Mouse (Mus musculus) embryonic facial prominence, embryonic 15.5 days (tissue): ENCODE data around the gene Map2k5. TPM values are rescaled to one million over a fixed set of nuclear protein-coding genes. Genes with fewer than 3 reads are reported as not detected.

Experiments
- ATAC-seq: fragments of 200-750 bp; cut with Nextera tagmentation; 2 replicates; pipeline ENCODE4 v1.8.0; 2017; ENCODE audit warnings: low read depth, moderate TSS enrichment; ENCODE audit not compliant: insufficient number of reproducible peaks, low FRiP score, low TSS enrichment
- H3K27ac ChIP-seq: fragments of 300-500 bp; sonication (generic); replicated peaks from 2 replicates; pipeline ENCODE4 v1.5.1; 2015; ENCODE audit warnings: mild to moderate bottlenecking, inconsistent platforms
- H3K27me3 ChIP-seq: fragments of 300-500 bp; sonication (generic); 2 replicates; pipeline ENCODE4 v1.6.1; 2015; ENCODE audit warnings: inconsistent platforms
- H3K36me3 ChIP-seq: fragments of 300-500 bp; sonication (generic); 2 replicates; pipeline ENCODE4 v1.6.1; 2015; ENCODE audit warnings: mild to moderate bottlenecking, inconsistent platforms
- H3K4me1 ChIP-seq: fragments of 300-500 bp; sonication (generic); 2 replicates; pipeline ENCODE4 v1.6.1; 2015; ENCODE audit warnings: inconsistent platforms
- H3K4me2 ChIP-seq: fragments of 300-500 bp; sonication (generic); replicated peaks from 2 replicates; pipeline ENCODE4 v1.6.1; 2015; ENCODE audit warnings: mild to moderate bottlenecking, inconsistent platforms
- H3K4me3 ChIP-seq: fragments of 300-500 bp; sonication (generic); replicated peaks from 2 replicates; pipeline ENCODE4 v1.5.1; 2015; ENCODE audit warnings: mild to moderate bottlenecking, inconsistent platforms
- H3K9ac ChIP-seq: fragments of 300-500 bp; sonication (generic); 2 replicates; pipeline ENCODE4 v1.6.1; 2015; ENCODE audit warnings: inconsistent platforms
- H3K9me3 ChIP-seq: fragments of 300-500 bp; sonication (generic); replicated peaks from 2 replicates; pipeline ENCODE4 v1.6.1; 2016; ENCODE audit warnings: inconsistent platforms
- WGBS: fragments of 180-500 bp; shearing (Covaris S2); methylation state at CpG from one replicate; pipeline ENCODE4 v1.1.7; 2015; 5-methylcytosine and 5-hydroxymethylcytosine counted together
- polyA plus RNA-seq: library from polyadenylated mRNA; unstranded; fragments of >200 nt; fragmentation: Nextera tagmentation; extraction: Ambion mirVana; gene quantifications from 2 replicates; pipeline ENCODE4 v1.2.1, GENCODE M21; 2015

Map2k5 gene
- polyA plus RNA-seq, 1 experiment from 2014 or later: 33.3 TPM

- H3K27ac ChIP-seq: no peak overlapping the region
- H3K9me3 ChIP-seq: no peaks in the 10 kb centered on the region
- no peak overlapping the region for H3K4me2 ChIP-seq
- H3K27me3 ChIP-seq: no peaks in the 10 kb centered on the region
- WGBS: 72% methylated on average over 5 of the region's 5 CpGs
- H3K9ac ChIP-seq: no peak overlapping the region
- H3K4me1 ChIP-seq: 0 out of 2 replicates have a peak, but pooled peaks cover 4% of the 10 kb centered on the region
- H3K4me3 ChIP-seq: no peak overlapping the region
- ATAC-seq: no peak
- H3K36me3 ChIP-seq: no peaks in the 10 kb centered on the region
These were observed 259.3 kb downstream of the Map2k5 start for GRCm38 (mm10) chr9:63118385-63118784.

Other genes starting within 250 kb of the Map2k5 start
- 0.08 TPM in 1 of 2 replicates, not detected in the other for gene Skor1, start 228.9 kb downstream of the Map2k5 start, polyA plus RNA-seq
- gene 2300009A05Rik, start 21.3 kb upstream of the Map2k5 start, polyA plus RNA-seq: 39.3 and 39.6 TPM in 2 replicates
- 0.21 and 0.60 TPM in 2 replicates for gene Iqch, start 224.6 kb upstream of the Map2k5 start, polyA plus RNA-seq
- 30.3 and 33.0 TPM in 2 replicates for gene Aagab, start 224.8 kb upstream of the Map2k5 start, polyA plus RNA-seq